Mouse (Mus musculus) midbrain, embryonic 12.5 days (tissue): ENCODE measurements around the gene Elavl4. TPM values are rescaled to one million over a fixed set of nuclear protein-coding genes. Genes with fewer than 3 reads are reported as not detected.

Experiments
- ATAC-seq: fragments of 200-750 bp; cut with Nextera tagmentation; 2 replicates; pipeline ENCODE4 v1.8.0; 2017; ENCODE audit warnings: low read depth, moderate TSS enrichment, moderate library complexity; ENCODE audit not compliant: low FRiP score
- H3K27ac ChIP-seq: fragments of 300-500 bp; sonication (generic); replicated peaks from 2 replicates; pipeline ENCODE4 v1.5.1; 2016; ENCODE audit warnings: mild to moderate bottlenecking
- H3K27me3 ChIP-seq: fragments of 300-500 bp; sonication (generic); 2 replicates; pipeline ENCODE4 v1.6.1; 2016; ENCODE audit warnings: mild to moderate bottlenecking
- H3K36me3 ChIP-seq: fragments of 300-500 bp; sonication (generic); 2 replicates; pipeline ENCODE4 v1.6.1; 2016
- H3K4me1 ChIP-seq: fragments of 300-500 bp; sonication (generic); 2 replicates; pipeline ENCODE4 v1.6.1; 2016
- H3K4me2 ChIP-seq: fragments of 300-500 bp; sonication (generic); replicated peaks from 2 replicates; pipeline ENCODE4 v1.6.1; 2016; ENCODE audit warnings: mild to moderate bottlenecking, moderate library complexity
- H3K4me3 ChIP-seq: fragments of 300-500 bp; sonication (generic); 2 replicates; pipeline ENCODE4 v1.5.1; 2016; ENCODE audit warnings: mild to moderate bottlenecking
- H3K9ac ChIP-seq: fragments of 300-500 bp; sonication (generic); replicated peaks from 2 replicates; pipeline ENCODE4 v1.6.1; 2016; ENCODE audit warnings: mild to moderate bottlenecking, moderate library complexity
- H3K9me3 ChIP-seq: fragments of 300-500 bp; sonication (generic); 2 replicates; pipeline ENCODE4 v1.6.1; 2016; ENCODE audit warnings: mild to moderate bottlenecking
- WGBS: fragments of 180-500 bp; shearing (Covaris S2); methylation state at CpG from one replicate; pipeline ENCODE4 v1.1.7; 2016; 5-methylcytosine and 5-hydroxymethylcytosine counted together
- polyA plus RNA-seq: library from polyadenylated mRNA; unstranded; fragments of >200 nt; fragmentation: Nextera tagmentation; extraction: Ambion mirVana; gene quantifications from 2 replicates; pipeline ENCODE4 v1.2.1, GENCODE M21; 2016

The Elavl4 gene
- 218 and 248 TPM in 2 replicates for polyA plus RNA-seq

DNA sequence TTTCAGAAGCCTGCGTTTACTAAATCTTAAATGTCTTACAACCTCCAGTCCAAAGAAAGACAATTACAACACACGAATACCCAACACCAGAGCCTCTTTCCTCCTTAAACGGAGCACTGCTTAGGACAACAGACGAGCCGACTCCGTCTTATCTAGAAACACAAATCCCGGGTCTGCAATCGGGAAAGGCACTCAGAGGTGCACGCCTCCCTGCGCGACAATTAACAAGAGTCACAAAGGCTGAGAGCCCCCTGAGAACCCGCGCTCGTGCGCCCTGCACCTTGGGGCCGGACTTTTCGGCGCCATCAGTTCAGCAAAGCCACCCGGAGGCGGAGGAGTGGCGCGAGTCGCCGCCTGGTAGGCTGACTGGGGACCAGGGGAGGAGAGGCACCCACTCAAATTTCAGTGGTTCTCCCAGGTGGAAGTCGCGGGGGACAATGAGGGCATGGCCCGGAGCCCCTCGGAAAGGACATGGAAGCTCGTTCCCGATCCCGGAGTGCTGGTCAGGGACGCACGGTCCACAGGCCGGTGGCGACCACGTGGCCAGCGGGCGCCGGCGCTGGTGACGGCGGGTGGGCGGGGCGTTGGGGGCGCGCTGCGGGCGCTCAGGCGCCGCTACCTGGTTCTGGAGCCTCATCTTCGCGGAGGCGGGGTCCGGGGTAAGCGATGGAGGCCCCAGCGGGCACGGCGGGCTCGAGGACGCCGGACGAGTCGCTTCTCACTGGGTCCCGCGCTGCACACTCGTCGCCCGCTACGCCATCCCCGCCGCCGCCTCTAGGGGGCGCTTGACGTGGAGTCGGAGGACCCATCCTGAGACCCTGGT lies at the start of gene Elavl4:
TSS of gene Elavl4 (minus strand) at position 732 of the 823 bp plus-strand sequence.
- no peaks in the 10 kb centered on the region for H3K9me3 ChIP-seq
- H3K9ac ChIP-seq = peak within 1 kb of the TSS; percentile 76
- no peaks in the 10 kb centered on the region for H3K36me3 ChIP-seq
- peak within 1 kb of the TSS; percentile 84 for H3K27ac ChIP-seq
- peak within 1 kb of the TSS; percentile 72 for H3K4me2 ChIP-seq
- peaks cover 4% of the 10 kb centered on the region; the same call in 1 of the 2 replicates for H3K4me1 ChIP-seq
- H3K4me3 ChIP-seq = peak within 1 kb of the TSS; percentile 73
- peak; percentile 97 for ATAC-seq
- under 1% methylated on average over 75 of the region's 75 CpGs for WGBS
- H3K27me3 ChIP-seq = no peaks in the 10 kb centered on the region

- H3K36me3 ChIP-seq = no peaks in the 10 kb centered on the region
- no peak within 1 kb of the TSS for H3K27ac ChIP-seq
- peak within 1 kb of the TSS; percentile 53 for H3K9ac ChIP-seq
- H3K4me2 ChIP-seq = peak within 1 kb of the TSS; percentile 72
- H3K4me1 ChIP-seq = peaks cover 16% of the 10 kb centered on the region
- H3K4me3 ChIP-seq = peak within 1 kb of the TSS; percentile 65
- H3K9me3 ChIP-seq = no peaks in the 10 kb centered on the region
- H3K27me3 ChIP-seq = no peaks in the 10 kb centered on the region
- ATAC-seq = peak; percentile 100
- WGBS = under 1% methylated on average over 27 of the region's 27 CpGs
Observed at GRCm38 (mm10) chr4:110397618-110398045, 45.9 kb upstream of the Elavl4 start, which contains the start of gene Agbl4. Gene Agbl4, plus strand, starts transcription at chr4:110397661.

GRCm38 (mm10) chr4:110396221-110396620 lies 44.5 kb upstream of the Elavl4 start:
- 80% methylated on average over 5 of the region's 5 CpGs for WGBS
- Histone ChIP-seq H3K27ac (no peak overlapping the region), H3K4me2 (no peak overlapping the region), H3K4me3 (no peak overlapping the region), H3K36me3 (no peaks in the 10 kb centered on the region), H3K9ac (no peak overlapping the region), H3K27me3 (no peaks in the 10 kb centered on the region), H3K9me3 (no peaks in the 10 kb centered on the region), H3K4me1 (peaks cover 16% of the 10 kb centered on the region)
- no peak for ATAC-seq

- no peak overlapping the region for H3K4me3 ChIP-seq
- H3K27me3 ChIP-seq = no peaks in the 10 kb centered on the region
- H3K36me3 ChIP-seq = no peaks in the 10 kb centered on the region
- WGBS = 77% methylated on average over 2 of the region's 2 CpGs
- 0 out of 2 replicates have a peak, but pooled peaks have one; percentile 41 for ATAC-seq
- H3K4me2 ChIP-seq = no peak overlapping the region
- no peak overlapping the region for H3K27ac ChIP-seq
- H3K4me1 ChIP-seq = no peaks in the 10 kb centered on the region
- no peaks in the 10 kb centered on the region for H3K9me3 ChIP-seq
- H3K9ac ChIP-seq = no peak overlapping the region
Observed at GRCm38 (mm10) chr4:110360568-110360967, 8.9 kb upstream of the Elavl4 start.

DNA sequence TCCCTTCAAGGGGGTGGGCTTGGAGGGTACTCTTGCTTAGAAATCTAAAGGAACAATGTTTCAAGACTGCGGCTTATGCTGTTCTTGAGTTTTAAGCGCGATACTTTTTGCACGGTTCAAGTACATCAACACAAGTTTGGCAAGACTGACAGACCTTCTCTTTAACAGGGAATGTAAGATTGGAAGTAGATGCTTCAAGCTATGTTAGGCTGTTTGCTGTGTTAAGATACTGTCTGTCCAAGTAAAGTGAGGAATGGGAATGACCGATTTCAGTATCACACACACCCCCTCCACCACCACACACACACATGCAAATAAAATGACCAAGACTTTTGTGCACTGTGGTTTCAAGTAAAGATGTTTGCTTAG lies 276 bp upstream of the Elavl4 start:
- no peaks in the 10 kb centered on the region for H3K27me3 ChIP-seq
- H3K27ac ChIP-seq = peak overlapping the region; percentile 84
- H3K9me3 ChIP-seq = no peaks in the 10 kb centered on the region
- H3K4me1 ChIP-seq = peaks cover 4% of the 10 kb centered on the region; the same call in 1 of the 2 replicates
- peak overlapping the region; percentile 72 for H3K4me2 ChIP-seq
- H3K4me3 ChIP-seq = peak overlapping the region; percentile 73
- H3K36me3 ChIP-seq = no peaks in the 10 kb centered on the region
- peak overlapping the region; percentile 76; the same call in 1 of the 2 replicates for H3K9ac ChIP-seq
- WGBS = 9% methylated on average over 5 of the region's 5 CpGs
- peak; percentile 39; the same call in 1 of the 2 replicates for ATAC-seq

DNA sequence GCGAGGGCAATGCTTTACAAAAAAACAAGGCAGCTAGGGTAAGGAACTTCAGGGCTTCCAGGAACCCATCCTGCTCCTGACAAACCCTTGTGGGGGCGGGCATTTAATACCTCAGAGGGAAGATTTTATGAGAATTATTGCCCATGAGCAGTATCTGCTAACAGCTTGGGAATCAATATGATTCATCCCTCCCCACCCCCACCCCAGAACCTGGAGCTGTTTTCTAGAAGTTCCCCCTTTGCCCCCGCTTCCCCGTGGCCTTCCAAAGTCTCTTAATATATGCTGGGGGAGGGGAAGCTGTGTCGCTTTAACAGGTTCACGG lies 892 bp downstream of the Elavl4 start:
- peak overlapping the region; percentile 76 for H3K9ac ChIP-seq
- H3K4me1 ChIP-seq = peaks cover 4% of the 10 kb centered on the region; the same call in 1 of the 2 replicates
- H3K9me3 ChIP-seq = no peaks in the 10 kb centered on the region
- peak overlapping the region; percentile 73 for H3K4me3 ChIP-seq
- H3K27ac ChIP-seq = peak overlapping the region; percentile 84
- WGBS = 4% methylated on average over 6 of the region's 6 CpGs
- no peaks in the 10 kb centered on the region for H3K27me3 ChIP-seq
- H3K4me2 ChIP-seq = peak overlapping the region; percentile 72
- no peaks in the 10 kb centered on the region for H3K36me3 ChIP-seq
- peak; percentile 16; the same call in 1 of the 2 replicates for ATAC-seq

- ATAC-seq = no peak
- H3K27ac ChIP-seq = no peak overlapping the region
- no peak overlapping the region for H3K4me3 ChIP-seq
- WGBS = 45% methylated on average over 3 of the region's 3 CpGs
- no peaks in the 10 kb centered on the region for H3K27me3 ChIP-seq
- no peaks in the 10 kb centered on the region for H3K36me3 ChIP-seq
- H3K9ac ChIP-seq = no peak overlapping the region
- H3K9me3 ChIP-seq = no peaks in the 10 kb centered on the region
- H3K4me1 ChIP-seq = no peaks in the 10 kb centered on the region
- no peak overlapping the region for H3K4me2 ChIP-seq
Observed at GRCm38 (mm10) chr4:110323912-110324311, 27.8 kb downstream of the Elavl4 start.

DNA sequence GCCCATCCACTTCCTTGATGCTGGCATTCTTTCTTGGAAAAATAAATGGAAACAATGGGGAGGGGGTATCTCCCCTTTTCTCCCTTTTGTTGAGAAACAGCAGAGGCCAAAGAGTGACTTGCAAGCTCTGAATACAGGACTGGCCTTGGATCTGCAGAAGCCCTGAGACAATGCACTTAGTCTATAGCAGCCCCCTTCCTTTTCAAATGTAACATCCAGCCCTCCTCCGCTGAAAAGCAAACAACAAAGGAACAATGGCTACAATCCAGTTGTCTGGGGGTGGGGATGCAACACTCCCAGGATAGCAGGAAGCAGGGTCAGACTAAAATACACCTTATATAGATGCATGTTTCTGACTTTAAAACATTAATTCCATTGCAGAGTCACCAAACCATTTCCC lies 39.6 kb downstream of the Elavl4 start:
- Histone ChIP-seq H3K27me3 (no peaks in the 10 kb centered on the region), H3K4me3 (no peak overlapping the region), H3K4me2 (no peak overlapping the region), H3K27ac (no peak overlapping the region), H3K4me1 (peaks cover 5% of the 10 kb centered on the region; the same call in 1 of the 2 replicates), H3K9ac (no peak overlapping the region), H3K9me3 (no peaks in the 10 kb centered on the region), H3K36me3 (no peaks in the 10 kb centered on the region)
- peak; percentile 56; the same call in 1 of the 2 replicates for ATAC-seq
- WGBS = 0% methylated on average over 1 of the region's 1 CpGs

DNA sequence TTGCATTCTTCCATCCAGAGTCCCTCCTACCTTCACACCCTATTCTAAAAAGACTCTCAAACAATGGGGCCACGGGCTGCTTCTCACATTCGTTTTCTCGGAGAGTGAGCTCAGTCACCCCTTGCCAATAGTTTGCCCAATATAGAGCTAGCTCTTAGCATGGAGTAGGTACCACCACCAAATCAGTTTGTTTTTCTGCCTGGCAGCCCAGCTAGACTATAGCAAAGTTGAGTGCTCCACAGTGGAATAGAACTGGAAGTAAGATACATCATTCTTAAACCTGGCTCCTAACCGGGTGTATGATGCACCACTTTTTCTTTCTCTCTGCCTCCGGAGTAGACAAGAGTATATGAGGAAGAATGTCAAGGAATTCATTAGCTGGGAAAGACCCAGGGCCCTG lies 44.7 kb downstream of the Elavl4 start:
- H3K27ac ChIP-seq = no peak overlapping the region
- H3K36me3 ChIP-seq = no peaks in the 10 kb centered on the region
- WGBS = 52% methylated on average over 5 of the region's 5 CpGs
- H3K4me2 ChIP-seq = no peak overlapping the region
- H3K9ac ChIP-seq = no peak overlapping the region
- H3K27me3 ChIP-seq = no peaks in the 10 kb centered on the region
- no peak overlapping the region for H3K4me3 ChIP-seq
- peaks cover under 1% of the 10 kb centered on the region; the same call in 1 of the 2 replicates for H3K4me1 ChIP-seq
- no peaks in the 10 kb centered on the region for H3K9me3 ChIP-seq
- ATAC-seq = no peak

GRCm38 (mm10) chr4:110306559-110306958 lies 45.1 kb downstream of the Elavl4 start:
- Histone ChIP-seq H3K27me3 (no peaks in the 10 kb centered on the region), H3K36me3 (no peaks in the 10 kb centered on the region), H3K4me1 (no peaks in the 10 kb centered on the region), H3K4me2 (no peak overlapping the region), H3K27ac (no peak overlapping the region), H3K9me3 (no peaks in the 10 kb centered on the region), H3K4me3 (no peak overlapping the region), H3K9ac (no peak overlapping the region)
- WGBS = 87% methylated on average over 11 of the region's 11 CpGs
- no peak for ATAC-seq

DNA sequence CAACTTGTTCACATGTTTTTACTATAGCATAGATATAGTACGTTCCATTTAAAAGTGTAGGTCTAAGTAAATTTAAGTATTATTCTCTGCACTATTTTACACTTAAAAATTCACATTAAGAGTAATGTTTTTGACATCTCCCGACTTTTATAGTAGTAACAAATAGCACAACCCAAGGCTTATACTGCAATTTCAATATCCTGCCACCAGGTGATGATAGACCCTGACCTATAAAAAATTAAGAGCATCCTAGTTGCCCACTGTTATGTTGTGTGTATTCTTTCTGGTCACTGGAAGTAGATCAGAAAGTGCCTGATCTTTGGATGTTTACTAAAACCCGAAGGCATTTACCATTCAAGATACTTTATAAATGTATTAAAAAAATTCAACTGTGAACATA lies 55.9 kb downstream of the Elavl4 start:
- H3K9me3 ChIP-seq = no peaks in the 10 kb centered on the region
- no peak overlapping the region for H3K27ac ChIP-seq
- H3K36me3 ChIP-seq = no peaks in the 10 kb centered on the region
- no peak overlapping the region for H3K4me2 ChIP-seq
- peaks cover 5% of the 10 kb centered on the region; the same call in 1 of the 2 replicates for H3K4me1 ChIP-seq
- H3K9ac ChIP-seq = no peak overlapping the region
- no peak for ATAC-seq
- H3K4me3 ChIP-seq = no peak overlapping the region
- WGBS = 87% methylated on average over 3 of the region's 3 CpGs
- H3K27me3 ChIP-seq = peaks cover 5% of the 10 kb centered on the region

- Histone ChIP-seq H3K9me3 (no peaks in the 10 kb centered on the region), H3K4me1 (peaks cover 13% of the 10 kb centered on the region), H3K36me3 (no peaks in the 10 kb centered on the region), H3K27me3 (peaks cover 13% of the 10 kb centered on the region), H3K9ac (no peak overlapping the region), H3K27ac (no peak overlapping the region), H3K4me3 (no peak overlapping the region), H3K4me2 (no peak overlapping the region)
- whole genome bisulfite sequencing = 78% methylated on average over 5 of the region's 5 CpGs
- no peak for ATAC-seq
Observed at GRCm38 (mm10) chr4:110293238-110293637, 58.5 kb downstream of the Elavl4 start.
